Mouse (Mus musculus) cerebellum, postnatal 25 days (tissue): ENCODE results near the gene Slc25a23.
A peak's percentile ranks its signal among the peaks of the same experiment; 100 is the strongest.

Experiments
- DNase-seq, 2 experiments: peaks; one replicate each; pipeline ENCODE4 v3.0.0; 2021; ENCODE audit warnings: mixed read lengths in 2 of 2

Slc25a23 gene

DNA sequence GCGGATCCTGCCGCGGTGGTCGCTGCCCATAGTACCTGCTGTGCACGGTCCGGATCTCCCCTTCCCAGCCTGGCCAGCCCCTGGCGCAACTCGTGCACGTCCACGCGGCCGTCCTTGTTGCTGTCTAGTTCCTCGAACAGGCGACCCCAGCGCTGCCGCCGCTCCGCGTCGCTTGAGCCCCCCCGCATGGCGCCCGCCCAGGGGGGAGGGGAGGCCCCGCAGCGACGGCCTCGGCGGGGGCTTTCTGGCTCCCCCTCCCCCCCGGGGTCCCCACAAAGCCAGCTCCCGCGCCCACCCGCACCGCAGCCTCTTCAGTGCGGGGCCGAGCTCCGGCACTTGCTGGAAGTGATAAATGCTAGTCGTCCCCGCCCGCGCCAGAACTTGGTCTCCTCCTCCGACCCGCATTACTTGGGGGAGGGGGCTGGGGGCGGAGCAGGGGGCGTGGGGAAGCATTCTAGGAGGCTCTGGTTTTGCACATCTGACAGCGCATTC lies at the start of gene Slc25a23:
TSS of gene Slc25a23 (minus strand) at position 378 of the 492 bp plus-strand sequence.
- peak; percentile 80 to 86 for DNase-seq

DNA sequence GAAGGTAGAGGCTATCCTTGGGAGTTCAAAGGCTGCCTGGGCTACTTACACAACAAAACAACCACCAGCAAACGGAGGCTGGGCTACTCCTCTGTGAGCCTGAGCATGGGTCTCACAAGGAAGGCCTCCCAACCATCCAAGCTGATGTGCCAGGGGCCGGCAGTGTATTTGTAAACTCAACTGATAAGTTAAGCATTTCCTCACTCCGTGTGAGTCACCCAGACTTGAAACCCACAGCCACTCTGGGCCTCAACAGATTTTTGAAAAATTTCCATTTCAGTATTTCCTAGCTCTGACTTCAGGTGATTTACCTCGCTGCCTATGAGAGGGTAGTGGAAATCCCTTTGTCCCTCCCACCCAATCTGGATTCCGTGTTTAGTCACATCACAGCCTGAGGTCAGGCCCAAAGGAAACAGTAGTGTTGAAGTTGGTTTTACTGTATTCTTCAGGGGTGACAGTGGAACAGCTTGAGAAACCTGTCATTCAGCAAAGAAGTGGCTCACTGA lies 49.1 kb upstream of the Slc25a23 start:
- no peak for DNase-seq

DNA sequence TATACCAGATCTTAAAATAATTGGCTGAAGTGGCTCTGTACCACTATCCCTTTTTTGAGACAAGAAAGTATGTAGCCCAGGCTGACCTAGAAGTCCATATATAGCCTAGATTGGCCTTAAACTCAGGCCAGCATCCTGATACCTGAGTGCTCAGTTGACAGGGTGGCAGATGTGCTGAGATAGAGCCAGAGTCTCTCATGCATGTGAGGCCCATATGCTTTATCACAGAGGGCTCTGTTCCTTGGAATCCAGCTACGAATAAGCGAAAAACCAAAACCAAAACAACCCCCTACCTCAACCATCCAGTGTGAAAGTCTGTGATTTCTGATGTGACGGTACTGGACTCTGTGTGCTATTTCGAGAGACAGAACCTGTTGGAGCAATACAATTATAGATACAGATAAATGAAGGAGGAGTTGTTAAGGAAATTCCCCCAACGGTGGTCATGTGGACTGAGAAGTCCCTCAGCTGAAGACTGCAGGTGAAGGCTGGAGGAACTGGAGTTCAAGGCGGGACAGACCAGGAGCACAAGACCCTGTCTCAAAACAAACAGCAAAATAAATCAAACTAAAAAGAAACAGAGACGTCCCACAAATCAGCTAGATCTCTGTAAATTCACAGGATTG lies 48.5 kb upstream of the Slc25a23 start:
- DNase-seq = peak in 1 of 2 experiments; percentile 12

DNA sequence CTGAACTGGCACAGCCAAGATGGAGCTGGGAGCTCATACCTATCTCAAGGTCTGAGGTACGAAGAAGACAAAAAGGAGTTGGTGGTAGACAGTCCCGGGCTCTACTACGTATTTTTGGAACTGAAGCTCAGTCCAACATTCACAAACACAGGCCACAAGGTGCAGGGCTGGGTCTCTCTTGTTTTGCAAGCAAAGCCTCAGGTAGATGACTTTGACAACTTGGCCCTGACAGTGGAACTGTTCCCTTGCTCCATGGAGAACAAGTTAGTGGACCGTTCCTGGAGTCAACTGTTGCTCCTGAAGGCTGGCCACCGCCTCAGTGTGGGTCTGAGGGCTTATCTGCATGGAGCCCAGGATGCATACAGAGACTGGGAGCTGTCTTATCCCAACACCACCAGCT lies 47.4 kb upstream of the Slc25a23 start:
- DNase-seq = no peak

DNA sequence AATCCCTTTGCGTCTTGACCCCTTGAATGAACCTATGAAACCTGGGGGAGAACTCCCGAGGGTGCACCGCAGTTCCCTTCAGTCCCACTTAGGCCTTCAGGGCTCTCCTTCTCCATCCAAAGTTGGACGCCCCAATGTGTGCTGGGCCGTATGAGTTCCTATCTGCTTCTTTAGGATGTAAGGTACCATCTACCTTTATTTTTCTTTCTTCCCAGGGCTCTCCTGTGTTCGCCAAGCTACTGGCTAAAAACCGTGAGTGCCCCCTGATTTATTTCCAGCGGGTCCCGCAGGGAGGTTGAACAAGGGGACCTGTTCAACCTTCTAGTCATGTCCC lies 46.3 kb upstream of the Slc25a23 start:
- no peak for DNase-seq

DNA sequence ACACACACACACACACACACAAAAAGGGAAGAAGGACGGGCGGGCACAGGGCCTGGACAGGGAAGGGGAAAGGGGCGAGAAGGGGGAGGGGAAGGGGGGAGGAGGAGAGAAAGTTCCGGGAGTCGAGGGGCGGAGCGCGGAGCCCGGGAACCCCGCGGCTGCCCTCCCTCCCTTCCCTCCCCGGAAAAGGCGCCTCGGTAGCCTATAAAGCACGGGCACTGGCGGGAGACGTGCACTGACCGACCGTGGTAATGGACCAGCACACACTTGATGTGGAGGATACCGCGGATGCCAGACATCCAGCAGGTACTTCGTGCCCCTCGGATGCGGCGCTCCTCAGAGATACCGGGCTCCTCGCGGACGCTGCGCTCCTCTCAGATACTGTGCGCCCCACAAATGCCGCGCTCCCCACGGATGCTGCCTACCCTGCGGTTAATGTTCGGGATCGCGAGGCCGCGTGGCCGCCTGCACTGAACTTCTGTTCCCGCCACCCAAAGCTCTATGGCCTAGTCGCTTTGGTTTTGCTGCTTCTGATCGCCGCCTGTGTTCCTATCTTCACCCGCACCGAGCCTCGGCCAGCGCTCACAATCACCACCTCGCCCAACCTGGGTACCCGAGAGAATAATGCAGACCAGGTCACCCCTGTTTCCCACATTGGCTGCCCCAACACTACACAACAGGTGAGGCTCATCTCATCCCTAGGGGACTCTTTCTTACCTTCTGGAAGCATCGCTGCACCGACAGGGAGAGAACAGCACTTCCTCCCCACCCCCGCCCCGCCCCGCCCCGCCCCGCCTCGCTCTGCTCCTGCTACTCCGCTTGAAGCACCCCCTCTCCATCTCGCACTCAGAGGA lies 45.7 kb upstream of the Slc25a23 start, which contains the start of gene Tnfsf9:
TSS of gene Tnfsf9 (plus strand) at position 145 of the 854 bp plus-strand sequence.
- DNase-seq = peak; percentile 70 to 74

DNA sequence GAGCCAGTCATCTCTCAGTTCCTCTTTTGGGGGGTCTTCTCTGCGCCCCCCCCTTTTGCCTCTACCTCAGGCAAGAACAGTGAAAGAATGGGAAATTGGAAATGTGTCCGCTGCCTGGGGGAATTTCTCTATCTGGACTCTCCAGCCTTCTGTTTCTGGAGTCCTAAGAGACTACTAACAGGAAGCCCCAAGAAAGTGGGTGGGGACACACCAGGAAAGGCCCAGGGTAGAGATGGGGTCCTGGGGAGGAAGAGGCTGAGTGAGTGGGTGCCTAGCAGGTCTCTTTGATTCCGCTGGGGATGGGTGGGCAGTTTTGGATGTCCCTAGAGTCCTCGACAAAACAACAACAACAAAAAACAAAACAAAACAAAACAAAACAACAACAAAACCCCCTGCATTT lies 44.8 kb upstream of the Slc25a23 start:
- no peak for DNase-seq

DNA sequence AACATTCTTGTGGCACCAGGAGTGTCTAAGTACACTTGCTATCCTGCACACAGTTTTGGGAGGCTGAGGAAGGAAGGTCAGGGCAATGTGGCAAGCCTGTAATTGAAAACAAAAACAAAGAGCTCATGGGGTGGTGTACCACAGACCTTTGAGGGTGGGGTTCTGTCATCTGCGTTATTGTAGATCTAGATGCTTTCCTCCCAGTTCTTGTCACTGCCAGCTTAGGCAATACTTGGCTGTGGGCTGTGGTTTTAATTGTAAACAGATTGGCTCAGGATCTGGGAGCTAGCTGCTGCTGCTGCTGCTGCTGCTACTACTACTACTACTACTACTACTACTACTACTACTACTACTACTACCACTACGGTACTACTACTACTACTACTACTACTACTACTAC lies 42.6 kb upstream of the Slc25a23 start:
- no peak for DNase-seq

DNA sequence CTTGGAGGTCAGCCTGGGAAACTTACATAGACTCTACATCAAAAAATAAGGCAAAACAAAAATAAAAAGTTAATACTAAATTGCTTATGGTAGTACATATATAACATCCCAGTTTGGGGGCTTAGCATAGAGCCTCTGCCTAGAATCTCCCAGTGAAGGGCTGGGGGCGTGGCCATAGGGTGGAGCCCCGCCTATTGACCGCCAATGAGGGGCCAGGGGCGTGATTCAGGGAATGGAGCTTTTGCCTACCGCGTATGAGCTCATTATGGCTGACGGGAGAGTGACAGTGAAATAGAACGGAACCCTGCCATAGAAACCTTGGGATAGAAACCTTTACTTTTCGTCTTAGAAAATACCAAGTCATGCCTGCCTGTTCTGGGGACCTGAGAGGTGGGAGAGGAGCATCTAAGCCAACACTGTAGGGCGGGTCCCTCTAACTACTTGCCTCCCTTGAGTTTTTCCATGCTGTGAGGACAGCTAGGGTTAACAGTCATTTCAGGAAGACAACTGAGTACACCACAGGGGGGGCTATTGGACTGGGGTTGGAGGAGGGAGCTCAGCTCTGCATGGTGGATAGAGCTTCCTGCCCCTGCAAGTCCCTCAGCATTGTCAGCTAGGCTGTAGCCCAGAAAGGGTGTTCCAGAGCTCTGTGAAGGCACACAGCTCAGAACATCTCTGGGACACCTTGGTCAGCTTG lies 40.1 kb upstream of the Slc25a23 start:
- DNase-seq = peak in 1 of 2 experiments; percentile 23

DNA sequence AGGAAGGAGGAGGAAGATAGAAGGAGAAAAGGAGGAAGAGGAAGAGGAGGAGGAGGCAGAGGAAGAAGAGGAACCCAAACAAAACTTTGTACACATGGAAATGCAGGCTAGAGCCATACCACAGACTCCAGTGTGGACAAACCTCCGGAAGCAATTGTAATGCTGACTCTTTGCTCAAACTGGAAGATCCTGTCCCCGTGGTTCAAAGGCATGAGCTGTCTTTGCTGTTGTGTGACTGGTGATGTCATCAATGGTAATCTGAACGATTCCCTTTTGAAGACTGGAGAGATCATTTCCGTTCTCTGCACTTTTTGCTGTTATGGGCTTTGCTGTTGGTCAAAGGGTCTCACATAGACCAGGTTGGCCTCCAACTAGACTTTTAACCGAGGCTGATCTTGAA lies 38.7 kb upstream of the Slc25a23 start:
- DNase-seq = no peak

DNA sequence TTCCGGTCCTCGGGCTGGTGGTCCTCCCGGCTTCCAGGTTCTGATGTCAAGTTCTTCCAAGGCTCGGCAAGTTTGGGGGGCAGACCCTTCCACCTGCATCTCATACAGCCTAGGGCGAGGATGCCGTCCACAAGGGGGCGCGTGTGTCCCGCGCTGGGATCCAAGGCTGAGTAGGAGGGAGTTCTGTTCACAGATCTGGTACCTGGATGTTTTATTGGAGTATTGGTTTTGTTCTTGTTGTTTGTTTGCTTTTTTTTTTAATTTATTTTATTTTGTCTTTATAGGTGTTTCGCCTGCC lies 36.9 kb upstream of the Slc25a23 start:
- peak; percentile 90 to 94 for DNase-seq

DNA sequence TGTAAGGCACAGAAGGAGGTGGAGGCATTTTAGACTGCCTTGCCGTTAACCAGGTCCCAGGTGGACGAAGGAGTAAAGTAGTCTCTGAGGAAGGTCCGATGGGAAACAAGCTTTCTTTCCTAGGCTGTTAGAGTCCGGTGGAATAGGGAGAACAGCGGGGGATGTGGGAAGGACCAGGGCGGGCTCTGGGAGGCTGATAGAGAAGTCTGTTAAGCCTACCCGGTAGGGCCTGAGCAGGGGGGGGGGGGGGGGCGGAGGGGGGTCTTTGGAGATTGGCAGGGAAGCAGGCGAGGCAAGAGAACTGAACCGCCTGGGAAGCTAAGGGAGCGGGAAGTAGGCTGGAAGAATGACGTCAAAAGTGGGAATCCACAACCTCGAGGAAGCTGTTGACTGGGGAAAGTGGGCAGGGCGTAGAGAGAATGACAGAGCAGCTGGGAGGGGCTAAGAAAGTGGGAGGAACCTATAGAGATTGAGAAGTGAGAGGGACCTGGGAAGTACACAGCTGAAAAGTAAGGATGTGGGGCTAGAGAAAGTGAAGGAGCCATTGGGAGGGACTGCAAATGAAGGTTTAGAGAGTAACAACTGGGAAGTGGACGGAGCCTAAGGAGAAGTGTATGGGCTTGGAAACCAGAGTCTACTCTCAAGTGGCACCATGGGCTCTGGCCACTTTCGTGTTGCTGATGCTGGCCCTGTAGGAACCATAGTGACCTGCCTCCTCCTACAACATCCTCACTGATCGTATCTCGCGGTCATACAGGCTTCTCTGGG lies 36.4 kb upstream of the Slc25a23 start:
- peak in 1 of 2 experiments; percentile 32 for DNase-seq

DNA sequence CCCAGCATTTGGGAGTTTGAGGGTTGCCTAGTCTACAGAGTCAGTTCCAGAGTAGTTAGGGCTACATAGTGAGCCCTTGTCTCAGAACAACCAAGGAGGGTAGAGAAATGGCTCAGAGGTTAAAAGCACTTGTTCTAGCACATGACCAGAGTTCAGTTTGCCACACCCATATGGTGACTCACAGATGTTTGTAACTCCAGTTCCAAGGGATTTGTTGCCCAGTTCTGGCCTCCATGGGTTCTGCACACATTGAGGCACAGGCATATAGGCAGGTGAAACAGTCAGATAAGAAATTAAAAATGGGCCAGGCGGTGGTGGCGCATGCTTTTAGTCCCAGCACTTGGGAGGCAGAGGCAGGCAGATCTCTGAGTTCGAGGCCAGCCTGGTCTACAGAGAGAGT lies 34.6 kb upstream of the Slc25a23 start:
- DNase-seq = no peak

DNA sequence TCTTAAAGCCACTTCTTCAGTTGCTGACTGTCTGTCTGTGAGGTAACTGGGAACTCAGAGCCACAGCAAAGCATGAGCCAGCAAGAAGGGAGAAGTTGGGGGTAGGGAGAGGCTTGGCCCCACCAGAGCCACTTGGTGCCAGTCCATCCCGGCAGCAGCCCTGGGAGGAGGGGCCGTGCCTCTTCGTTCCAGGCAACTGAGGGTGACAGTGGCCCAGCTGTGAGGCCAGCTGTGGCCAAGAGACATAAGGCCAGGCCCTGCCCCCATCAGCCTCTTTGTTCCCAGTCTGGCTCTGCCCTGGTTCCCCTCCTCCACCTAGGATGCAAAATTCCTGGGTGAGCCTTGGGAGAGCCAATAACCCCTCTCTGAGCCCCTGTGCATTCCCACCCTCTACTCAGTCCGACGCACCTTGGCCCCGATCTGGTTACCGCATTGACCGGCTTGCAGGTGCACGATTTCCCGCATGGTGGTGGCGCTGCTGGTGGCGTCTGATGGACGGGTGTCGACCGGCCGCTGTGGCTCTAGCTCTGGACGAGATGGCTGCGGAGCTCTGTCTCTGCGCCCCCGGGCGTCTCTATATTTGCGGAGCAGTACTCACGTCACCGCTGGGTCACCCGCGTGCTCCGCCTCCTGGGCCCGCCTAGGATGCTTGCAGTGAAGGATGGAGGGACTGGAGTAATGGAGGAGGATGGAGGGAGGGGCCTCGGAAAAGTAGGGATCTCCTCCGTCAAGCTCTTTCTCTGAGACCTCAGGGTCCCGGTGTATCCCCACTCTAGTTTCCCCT lies 27.6 kb upstream of the Slc25a23 start, which contains the start of gene Tubb4a:
TSS of gene Tubb4a (minus strand) at position 734 of the 784 bp plus-strand sequence.
- DNase-seq = peak; percentile 94 to 95

DNA sequence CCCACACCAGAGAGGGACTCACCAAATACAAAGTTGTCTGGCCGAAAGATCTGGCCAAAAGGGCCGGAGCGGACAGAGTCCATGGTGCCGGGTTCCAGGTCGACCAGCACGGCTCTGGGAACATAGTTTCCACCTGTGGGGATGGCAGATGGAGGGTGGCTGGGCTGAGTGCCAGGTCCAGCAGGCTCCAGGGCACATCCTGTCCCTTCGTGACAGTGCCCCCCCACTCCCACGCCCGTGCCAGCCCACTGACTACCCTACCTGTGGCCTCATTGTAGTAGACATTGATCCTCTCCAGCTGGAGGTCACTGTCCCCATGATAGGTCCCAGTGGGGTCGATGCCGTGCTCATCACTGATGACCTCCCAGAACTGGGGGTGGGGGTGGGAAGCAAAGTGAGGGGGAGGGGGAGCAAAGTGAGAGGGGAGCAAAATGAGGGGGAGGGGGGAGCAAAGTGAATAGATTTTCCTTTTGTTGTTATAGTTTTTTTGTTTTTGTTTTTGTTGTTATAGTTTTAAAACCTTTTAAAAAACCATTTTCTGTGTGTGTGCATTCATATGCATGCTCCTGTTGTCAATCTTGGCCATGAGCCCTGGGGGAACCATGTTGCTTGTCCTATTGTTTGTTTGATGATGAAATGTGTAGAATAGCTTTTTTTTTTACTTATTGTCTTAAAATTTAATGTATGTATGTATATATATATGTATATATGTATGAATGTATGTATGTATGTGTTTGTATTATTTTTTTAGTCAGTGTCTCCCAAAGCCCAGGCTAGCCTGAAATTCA lies 26.5 kb upstream of the Slc25a23 start:
- DNase-seq = peak; percentile 99

DNA sequence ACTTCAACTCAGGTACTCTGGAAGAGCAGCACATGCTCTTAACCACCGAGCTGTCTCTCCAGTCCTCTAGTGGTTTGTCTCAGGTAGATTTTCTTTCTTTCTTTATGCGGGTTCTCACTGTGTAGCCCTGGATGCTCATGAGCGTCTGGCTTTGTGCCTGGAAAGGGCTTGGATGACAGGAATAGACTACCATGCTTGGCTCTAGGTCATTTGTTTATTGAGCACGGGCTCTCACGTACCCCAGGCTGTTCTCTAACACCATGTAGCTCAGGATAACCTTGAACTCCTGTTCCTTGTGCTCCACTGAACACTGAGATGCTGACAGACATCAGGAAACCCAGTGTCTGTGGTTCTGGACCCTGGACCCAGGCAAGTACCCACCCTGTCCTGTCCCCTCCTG lies 22.8 kb upstream of the Slc25a23 start:
- peak; percentile 74 to 85 for DNase-seq

DNA sequence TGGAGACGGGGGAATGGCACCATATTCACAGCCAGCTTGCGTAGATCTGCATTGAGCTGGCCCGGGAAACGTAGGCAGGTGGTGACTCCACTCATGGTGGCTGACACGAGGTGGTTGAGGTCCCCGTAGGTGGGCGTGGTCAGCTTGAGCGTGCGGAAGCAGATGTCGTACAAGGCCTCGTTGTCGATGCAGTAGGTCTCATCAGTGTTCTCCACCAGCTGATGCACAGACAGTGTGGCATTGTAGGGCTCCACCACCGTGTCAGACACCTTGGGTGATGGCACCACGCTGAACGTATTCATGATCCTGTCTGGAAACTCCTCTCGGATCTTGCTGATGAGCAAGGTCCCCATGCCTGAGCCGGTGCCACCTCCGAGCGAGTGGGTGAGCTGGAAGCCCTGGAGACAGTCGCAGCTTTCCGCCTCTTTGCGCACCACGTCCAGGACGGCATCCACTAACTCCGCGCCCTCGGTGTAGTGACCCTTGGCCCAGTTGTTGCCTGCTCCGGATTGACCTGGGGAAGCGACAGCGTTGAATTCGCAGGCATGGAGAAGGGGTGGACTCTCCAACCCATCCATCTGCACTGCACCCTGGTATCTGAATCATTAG lies 21.7 kb upstream of the Slc25a23 start:
- peak; percentile 41 to 49 for DNase-seq

DNA sequence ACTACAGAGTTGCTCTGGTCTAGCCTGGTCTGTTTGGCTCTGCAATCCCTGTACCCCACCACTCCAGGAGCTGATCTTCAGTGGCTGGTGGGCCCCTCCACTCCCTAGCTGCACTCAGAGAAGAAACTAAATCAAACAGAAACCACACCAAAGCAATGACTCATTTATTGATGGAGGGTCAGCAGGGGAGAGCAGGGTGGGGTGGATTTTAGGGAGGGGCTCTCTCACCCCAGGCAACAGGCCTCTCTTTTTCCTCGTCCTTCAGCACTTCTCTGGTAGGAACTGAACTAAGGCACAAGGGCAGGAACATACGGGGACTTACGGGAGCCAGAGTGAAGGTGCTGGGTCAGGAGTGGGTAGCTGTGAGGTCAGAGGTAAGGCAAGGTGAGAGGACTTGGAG lies 20.3 kb upstream of the Slc25a23 start:
- DNase-seq = no peak

DNA sequence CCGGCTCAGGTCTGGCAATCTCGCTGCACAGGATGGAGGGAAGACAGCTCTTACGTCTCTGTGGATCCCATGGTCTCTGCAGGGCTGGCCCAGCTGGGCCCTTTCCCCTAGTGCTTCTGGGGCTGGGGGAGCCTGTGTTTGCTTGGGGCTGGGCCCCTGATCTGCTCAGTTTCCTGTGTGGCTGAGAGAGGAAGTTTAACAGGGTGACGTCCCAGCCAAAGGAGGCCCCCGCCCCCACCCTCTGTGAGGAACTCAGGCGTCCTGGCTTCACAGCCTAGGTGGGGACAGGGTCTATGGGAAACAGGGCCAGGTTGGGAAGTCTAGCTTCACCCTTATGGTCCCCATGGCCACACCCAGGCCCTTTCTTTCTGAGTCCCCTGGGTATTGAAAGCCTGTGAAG lies 18.7 kb upstream of the Slc25a23 start, which contains the start of gene Dennd1c:
TSS of gene Dennd1c (minus strand) at position 179 of the 400 bp plus-strand sequence.
- peak in 1 of 2 experiments; percentile 30 for DNase-seq

DNA sequence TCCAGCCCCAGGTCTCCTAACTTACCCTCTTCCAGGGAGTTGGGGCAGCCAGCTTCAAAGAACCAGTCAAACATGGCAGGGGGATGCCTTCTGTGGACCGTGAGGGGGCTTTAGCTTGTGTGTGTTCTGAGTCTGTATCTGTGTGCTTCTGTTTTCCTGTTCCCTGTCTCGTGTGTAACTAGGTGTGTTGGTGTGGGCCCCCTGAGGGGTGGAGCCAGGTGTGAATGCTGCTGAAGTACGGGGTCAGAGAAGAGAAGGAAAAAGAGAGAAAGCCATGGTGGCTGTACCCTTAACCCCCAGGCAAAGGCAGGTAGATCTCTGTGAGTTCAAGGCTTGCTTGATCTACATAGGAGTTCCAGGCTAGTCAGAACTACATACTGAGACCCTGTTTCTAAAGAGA lies 17.3 kb upstream of the Slc25a23 start:
- DNase-seq = no peak
